Mouse (Mus musculus) liver, postnatal 0 days (tissue): Measurements from ENCODE around the gene Ube2n.

Source experiments
- CTCF ChIP-seq: sonication (generic); IDR thresholded peaks from 2 replicates; pipeline ENCODE4 v1.5.1; 2016; ENCODE audit warnings: antibody characterized with exemption, low read depth
- EP300 ChIP-seq: IDR thresholded peaks from 2 replicates; pipeline ENCODE4 v1.6.1; 2016; ENCODE audit warnings: antibody characterized with exemption, low read depth, mild to moderate bottlenecking

DNA sequence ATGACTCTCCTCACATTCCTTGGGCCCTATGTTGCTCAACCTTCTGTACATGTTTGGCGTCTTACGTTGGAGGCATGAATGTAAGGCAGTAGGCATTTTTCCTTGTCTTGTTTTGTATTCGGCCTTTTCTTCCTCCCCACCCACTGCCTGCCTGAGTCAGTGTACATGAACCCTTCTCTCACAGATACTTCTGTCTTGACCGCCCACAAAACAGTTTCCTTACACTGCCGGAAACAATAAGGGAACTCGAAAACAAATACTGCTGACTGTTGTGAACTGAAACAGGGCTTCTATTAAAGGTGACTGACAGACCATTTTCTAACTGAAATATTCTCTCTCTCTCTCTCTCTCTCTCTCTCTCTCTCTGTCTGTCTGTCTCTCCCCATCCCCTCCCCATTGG lies 6.2 kb upstream of the Ube2n start:
- no peak for TF ChIP-seq CTCF
- TF ChIP-seq EP300: no peak
